In the genomic region with DNA sequence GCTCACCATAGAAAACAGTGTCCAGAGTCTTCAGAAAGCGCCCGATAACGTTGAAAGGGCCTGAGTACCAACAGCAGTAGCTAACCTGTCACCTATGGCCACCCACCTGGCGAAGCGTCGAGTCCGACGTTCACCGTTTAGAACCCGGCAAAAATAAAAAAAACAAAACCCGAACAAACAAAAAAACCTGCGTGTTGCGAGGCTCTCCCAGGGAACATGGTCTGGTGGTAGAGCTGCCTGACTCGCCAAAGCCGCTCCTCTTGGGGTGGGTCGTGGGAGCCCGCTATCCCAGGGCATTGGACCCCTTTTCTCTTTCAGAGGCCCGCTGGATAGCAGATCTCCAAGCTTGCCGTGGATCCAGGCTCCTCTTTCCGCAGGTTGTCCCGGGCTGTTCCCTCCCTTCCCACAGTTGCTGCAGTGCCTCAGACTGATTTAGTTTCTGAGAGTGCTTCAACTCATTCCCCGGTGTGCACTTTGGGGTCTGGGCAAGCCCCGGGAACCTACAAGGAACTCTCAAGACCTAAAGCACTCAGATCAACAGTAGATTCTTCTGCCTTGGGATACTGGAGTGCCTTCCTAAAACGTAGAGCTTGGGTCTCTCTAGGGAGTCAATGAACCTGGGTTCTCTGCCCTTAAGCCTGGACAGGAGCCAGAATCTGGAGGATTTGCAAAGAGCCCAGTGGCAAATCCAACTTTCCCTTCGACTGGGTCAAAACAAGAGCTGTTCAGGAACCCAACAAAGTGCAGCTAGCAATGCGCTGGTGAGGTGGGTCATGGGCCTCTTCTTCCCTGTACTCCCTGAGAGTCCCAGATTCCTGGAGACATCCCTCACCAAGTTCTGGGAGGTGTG, we compare ENCODE assay signal across 13 mouse cellular contexts. TPM values are rescaled to one million over a fixed set of nuclear protein-coding genes. Genes with fewer than 3 reads are reported as not detected.
DNase-seq lines count a peak whose midpoint lies in the region; ATAC-seq lines count a peak whose summit lies in the region.
"Had no signal": no experiment of that assay in that cellular context is flagged by ENCODE, and none has a peak within 500 bp of the region (broad histone marks: within the 10 kb centered on the region; RNA-seq: fewer than 3 reads in every experiment).

No protein-coding gene starts in this region.

- no peak overlapping the region for H3K27ac ChIP-seq in heart, embryonic 10.5 days
- no peak overlapping the region for H3K27ac ChIP-seq in lung, embryonic 16.5 days (ENCODE audit: low read length)
- no peak overlapping the region for H3K27ac ChIP-seq in limb, embryonic 13.5 days
- H3K27ac ChIP-seq: liver, embryonic 13.5 days had no signal

- WGBS in heart, embryonic 10.5 days: 11% methylated on average over 26 of the region's 26 CpGs
- 6% methylated on average over 26 of the region's 26 CpGs for WGBS in lung, embryonic 16.5 days
- WGBS in limb, embryonic 13.5 days: 5% methylated on average over 26 of the region's 26 CpGs

- no peaks in the 10 kb centered on the region for H3K9me3 ChIP-seq in heart, embryonic 10.5 days
- H3K9me3 ChIP-seq in lung, embryonic 16.5 days (ENCODE audit: control insufficient read depth, low read length): no peaks in the 10 kb centered on the region
- H3K9me3 ChIP-seq in limb, embryonic 13.5 days: no peaks in the 10 kb centered on the region
- H3K9me3 ChIP-seq: liver, embryonic 13.5 days had no signal

- peak overlapping the region; percentile 27; the same call in 1 of the 2 replicates for H3K4me2 ChIP-seq in lung, embryonic 16.5 days (ENCODE audit: low read depth, low read length)
- peak overlapping the region; percentile 46 for H3K4me2 ChIP-seq in limb, embryonic 13.5 days (replicated peaks)
- H3K4me2 ChIP-seq: liver, embryonic 13.5 days had no signal

- ATAC-seq in lung, embryonic 16.5 days (ENCODE audit: low read depth): no peak
- ATAC-seq in limb, embryonic 13.5 days (ENCODE audit: low FRiP score, low read depth): no peak
- ATAC-seq: CD4-positive, CD25-positive, alpha-beta regulatory T cell, adult 4 months had no signal

- no peaks in the 10 kb centered on the region for H3K36me3 ChIP-seq in heart, embryonic 10.5 days
- no peaks in the 10 kb centered on the region for H3K36me3 ChIP-seq in lung, embryonic 16.5 days (ENCODE audit: control insufficient read depth, insufficient read depth, low read length)
- H3K36me3 ChIP-seq in limb, embryonic 13.5 days: no peaks in the 10 kb centered on the region
- H3K36me3 ChIP-seq: liver, embryonic 13.5 days had no signal

- no peak for DNase-seq in heart, embryonic 10.5 days (ENCODE audit: low spot score)
- no peak for DNase-seq in heart, adult 9 months (ENCODE audit: low spot score in 2 of 2)
- DNase-seq in lung, postnatal 10 days: no peak
- DNase-seq in MN1 (ENCODE audit: low spot score): no peak
- DNase-seq in frontal cortex, adult 2 months (ENCODE audit: extremely low spot score in 1 of 2, low spot score in 1 of 2): no peak
- DNase-seq in layer of hippocampus, adult 9-10 months (ENCODE audit: low spot score): no peak
- DNase-seq: cerebellum, adult 18-20 months; kidney, adult 11 months; liver, embryonic 13.5 days had no signal

- peaks cover 89% of the 10 kb centered on the region for H3K27me3 ChIP-seq in heart, embryonic 10.5 days (ENCODE audit: insufficient read depth, poor library complexity, severe bottlenecking)
- peaks cover 79% of the 10 kb centered on the region for H3K27me3 ChIP-seq in lung, embryonic 16.5 days (ENCODE audit: control insufficient read depth, insufficient read depth, low read depth, low read length)
- H3K27me3 ChIP-seq in limb, embryonic 13.5 days: peaks cover 93% of the 10 kb centered on the region

- H3K4me1 ChIP-seq in heart, embryonic 10.5 days: peaks cover 28% of the 10 kb centered on the region
- H3K4me1 ChIP-seq in lung, embryonic 16.5 days (replicated peaks; ENCODE audit: control insufficient read depth, insufficient read depth, low read length): peaks cover 13% of the 10 kb centered on the region; the same call in 1 of the 2 replicates
- H3K4me1 ChIP-seq in limb, embryonic 13.5 days: peaks cover 24% of the 10 kb centered on the region

- H3K4me3 ChIP-seq in heart, embryonic 10.5 days: peak overlapping the region; percentile 36
- H3K4me3 ChIP-seq in lung, embryonic 16.5 days (ENCODE audit: low read length): peak overlapping the region; percentile 6; the same call in 1 of the 2 replicates
- H3K4me3 ChIP-seq in limb, embryonic 13.5 days: peak overlapping the region; percentile 13
- H3K4me3 ChIP-seq: liver, embryonic 13.5 days had no signal

- H3K9ac ChIP-seq in lung, embryonic 16.5 days (ENCODE audit: low read length): no peak overlapping the region
- no peak overlapping the region for H3K9ac ChIP-seq in limb, embryonic 13.5 days
- H3K9ac ChIP-seq: liver, embryonic 13.5 days had no signal

RNA-seq across cellular contexts. Expression of a gene that starts 3.3 kb away (rescaled TPM):
- not detected in 2 replicates for polyA plus RNA-seq in heart, embryonic 10.5 days (2016; fragmentation: Nextera tagmentation; extraction: Ambion mirVana)
- polyA plus RNA-seq in lung, embryonic 16.5 days (2015; fragmentation: Nextera tagmentation; extraction: Ambion mirVana): 0.09 TPM in 1 of 2 replicates, not detected in the other
- polyA plus RNA-seq in limb, embryonic 13.5 days (2015; fragmentation: Nextera tagmentation; extraction: Ambion mirVana): 0.06 TPM in 1 of 2 replicates, not detected in the other
- polyA plus RNA-seq in frontal cortex, adult 2 months (2012; rRNA removed): 0.04 TPM in 1 of 2 replicates, not detected in the other
- polyA plus RNA-seq: CD4-positive, CD25-positive, alpha-beta regulatory T cell, adult 4 months; liver, embryonic 13.5 days; thymus, postnatal 0 days had no signal

RNA-seq across cellular contexts. Expression of a gene that starts 20.5 kb away (rescaled TPM):
- 27.0 and 31.6 TPM in 2 replicates for polyA plus RNA-seq in heart, embryonic 10.5 days (2016; fragmentation: Nextera tagmentation; extraction: Ambion mirVana)
- polyA plus RNA-seq in lung, embryonic 16.5 days (2015; fragmentation: Nextera tagmentation; extraction: Ambion mirVana): 24.5 and 26.7 TPM in 2 replicates
- polyA plus RNA-seq in limb, embryonic 13.5 days (2015; fragmentation: Nextera tagmentation; extraction: Ambion mirVana): 31.8 and 34.6 TPM in 2 replicates
- 953 and 983 TPM in 2 replicates for polyA plus RNA-seq in frontal cortex, adult 2 months (2012; rRNA removed)

RNA-seq across cellular contexts. Expression of a gene that starts 20.6 kb away (rescaled TPM):
- 19.8 and 30.4 TPM in 2 replicates for polyA plus RNA-seq in heart, embryonic 10.5 days (2016; fragmentation: Nextera tagmentation; extraction: Ambion mirVana)
- 24.2 and 26.2 TPM in 2 replicates for polyA plus RNA-seq in lung, embryonic 16.5 days (2015; fragmentation: Nextera tagmentation; extraction: Ambion mirVana)
- 16.9 and 17.6 TPM in 2 replicates for polyA plus RNA-seq in limb, embryonic 13.5 days (2015; fragmentation: Nextera tagmentation; extraction: Ambion mirVana)
- polyA plus RNA-seq in frontal cortex, adult 2 months (2012; rRNA removed): 50.5 and 53.4 TPM in 2 replicates

RNA-seq across cellular contexts. Expression of a gene that starts 55.3 kb away (rescaled TPM):
- polyA plus RNA-seq in heart, embryonic 10.5 days (2016; fragmentation: Nextera tagmentation; extraction: Ambion mirVana): 483 and 538 TPM in 2 replicates
- 447 and 451 TPM in 2 replicates for polyA plus RNA-seq in lung, embryonic 16.5 days (2015; fragmentation: Nextera tagmentation; extraction: Ambion mirVana)
- 501 and 520 TPM in 2 replicates for polyA plus RNA-seq in limb, embryonic 13.5 days (2015; fragmentation: Nextera tagmentation; extraction: Ambion mirVana)
- 171 and 176 TPM in 2 replicates for polyA plus RNA-seq in frontal cortex, adult 2 months (2012; rRNA removed)

Comparison
In these comparisons a context has a peak if more than half of its experiments do, and no peak if none do; other contexts are left out.
1. RNA of a gene that starts 20.5 kb away (polyA plus RNA-seq): 953 to 983 TPM in frontal cortex, adult 2 months; 31.8 to 34.6 TPM in limb, embryonic 13.5 days, 27.0 to 31.6 TPM in heart, embryonic 10.5 days and 24.5 to 26.7 TPM in lung, embryonic 16.5 days; every median in the first group is over 10 times any median in the second.
2. Peak in every context shown above with its lines, with median percentiles within 50 percentile points of each other: H3K4me3 ChIP-seq.